Mouse (Mus musculus): ENCODE measurements around the gene Tmem136. TPM values are rescaled to one million over a fixed set of nuclear protein-coding genes. Genes with fewer than 3 reads are reported as not detected.

Gene Tmem136
- polyA plus RNA-seq, 1 experiment from 2014 or later = 9.2 TPM

- 76% methylated on average over 2 of the region's 2 CpGs for WGBS
- Histone ChIP-seq H3K9ac (replicated peaks; ENCODE audit: low read length) (no peak overlapping the region), H3K27ac (ENCODE audit: low read length) (0 out of 2 replicates have a peak overlapping the region, but pooled peaks have one; percentile 52), H3K4me3 (ENCODE audit: low read length) (no peak overlapping the region), H3K27me3 (ENCODE audit: insufficient read depth, low read length) (no peaks in the 10 kb centered on the region), H3K4me2 (replicated peaks; ENCODE audit: low read depth, low read length) (no peak overlapping the region; the same call in 1 of the 2 replicates), H3K9me3 (ENCODE audit: low read length) (no peaks in the 10 kb centered on the region), H3K36me3 (ENCODE audit: insufficient read depth, low read length) (no peaks in the 10 kb centered on the region), H3K4me1 (ENCODE audit: insufficient read depth, low read length) (peaks cover 38% of the 10 kb centered on the region)
- ATAC-seq (ENCODE audit: low FRiP score, low TSS enrichment) = no peak
Measured at GRCm38 (mm10) chr9:43070153-43070552, 46.2 kb downstream of the Tmem136 start.

GRCm38 (mm10) chr9:43067896-43068295 lies 48.5 kb downstream of the Tmem136 start:
- 60% methylated on average over 3 of the region's 3 CpGs for WGBS
- ATAC-seq (ENCODE audit: low FRiP score, low TSS enrichment) = no peak
- H3K27me3 ChIP-seq (ENCODE audit: insufficient read depth, low read length) = no peaks in the 10 kb centered on the region
- H3K9ac ChIP-seq (replicated peaks; ENCODE audit: low read length) = no peak overlapping the region
- H3K4me2 ChIP-seq (replicated peaks; ENCODE audit: low read depth, low read length) = no peak overlapping the region
- H3K27ac ChIP-seq (ENCODE audit: low read length) = no peak overlapping the region
- no peaks in the 10 kb centered on the region for H3K9me3 ChIP-seq (ENCODE audit: low read length)
- H3K4me1 ChIP-seq (ENCODE audit: insufficient read depth, low read length) = peaks cover 38% of the 10 kb centered on the region
- H3K4me3 ChIP-seq (ENCODE audit: low read length) = no peak overlapping the region
- no peaks in the 10 kb centered on the region for H3K36me3 ChIP-seq (ENCODE audit: insufficient read depth, low read length)

DNA sequence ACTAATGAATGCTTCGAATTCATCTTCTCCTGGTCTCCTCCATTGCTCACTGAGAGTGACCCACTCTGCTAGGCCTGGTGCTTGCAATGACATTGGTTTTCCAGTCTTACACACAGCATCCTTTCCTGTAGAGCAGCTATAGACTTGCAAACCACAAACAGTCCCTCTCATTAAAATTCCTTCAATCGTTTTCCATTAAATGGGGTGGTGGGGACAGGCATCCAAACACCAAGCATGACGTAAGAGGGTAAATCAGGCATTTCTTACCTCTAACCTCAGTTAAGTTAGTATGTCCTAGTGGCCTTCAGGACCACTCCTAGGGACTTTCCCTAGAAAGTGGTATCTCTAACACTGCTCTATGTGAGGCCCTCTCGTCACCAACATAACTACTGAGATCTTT lies 51.1 kb downstream of the Tmem136 start:
- WGBS = 74% methylated on average over 4 of the region's 4 CpGs
- H3K9me3 ChIP-seq (ENCODE audit: low read length) = no peaks in the 10 kb centered on the region
- H3K27me3 ChIP-seq (ENCODE audit: insufficient read depth, low read length) = no peaks in the 10 kb centered on the region
- no peak for ATAC-seq (ENCODE audit: low FRiP score, low TSS enrichment)
- no peak overlapping the region for H3K4me3 ChIP-seq (ENCODE audit: low read length)
- peaks cover 22% of the 10 kb centered on the region for H3K4me1 ChIP-seq (ENCODE audit: insufficient read depth, low read length)
- H3K4me2 ChIP-seq (replicated peaks; ENCODE audit: low read depth, low read length) = no peak overlapping the region
- H3K9ac ChIP-seq (replicated peaks; ENCODE audit: low read length) = no peak overlapping the region
- H3K36me3 ChIP-seq (ENCODE audit: insufficient read depth, low read length) = no peaks in the 10 kb centered on the region
- H3K27ac ChIP-seq (ENCODE audit: low read length) = no peak overlapping the region

- Histone ChIP-seq H3K9me3 (ENCODE audit: low read length) (no peaks in the 10 kb centered on the region), H3K36me3 (ENCODE audit: insufficient read depth, low read length) (no peaks in the 10 kb centered on the region), H3K4me1 (ENCODE audit: insufficient read depth, low read length) (0 out of 2 replicates have a peak, but pooled peaks cover 8% of the 10 kb centered on the region), H3K27me3 (ENCODE audit: insufficient read depth, low read length) (no peaks in the 10 kb centered on the region), H3K9ac (replicated peaks; ENCODE audit: low read length) (no peak overlapping the region), H3K4me3 (ENCODE audit: low read length) (no peak overlapping the region), H3K4me2 (replicated peaks; ENCODE audit: low read depth, low read length) (no peak overlapping the region), H3K27ac (ENCODE audit: low read length) (no peak overlapping the region)
- no peak for ATAC-seq (ENCODE audit: low FRiP score, low TSS enrichment)
- 71% methylated on average over 1 of the region's 1 CpGs for WGBS
Measured at GRCm38 (mm10) chr9:43061545-43061944, 54.8 kb downstream of the Tmem136 start.

Other genes starting within 250 kb of the Tmem136 start
- 3.3 and 4.4 TPM in 2 replicates for gene Grik4, start 172.1 kb downstream of the Tmem136 start, polyA plus RNA-seq (2015; fragmentation: Nextera tagmentation; extraction: Ambion mirVana)
- gene Arhgef12, start 9.3 kb downstream of the Tmem136 start, polyA plus RNA-seq (2015; fragmentation: Nextera tagmentation; extraction: Ambion mirVana) = 13.0 and 16.5 TPM in 2 replicates
- 0.15 and 0.18 TPM in 2 replicates for gene Pou2f3, start 93.8 kb upstream of the Tmem136 start, polyA plus RNA-seq (2015; fragmentation: Nextera tagmentation; extraction: Ambion mirVana)
- gene Oaf, start 123.3 kb upstream of the Tmem136 start, polyA plus RNA-seq (2015; fragmentation: Nextera tagmentation; extraction: Ambion mirVana) = 46.6 and 63.8 TPM in 2 replicates
- gene Trim29, start 194.3 kb upstream of the Tmem136 start, polyA plus RNA-seq (2015; fragmentation: Nextera tagmentation; extraction: Ambion mirVana) = 1.1 and 2.0 TPM in 2 replicates

Measured in kidney, embryonic 16.5 days (tissue).